Mouse (Mus musculus) stomach, postnatal 0 days (tissue): ENCODE data around the gene Armh4.

Source experiments
- CTCF ChIP-seq: IDR thresholded peaks from 2 replicates; pipeline ENCODE4 v1.5.1; 2016; ENCODE audit warnings: antibody characterized with exemption, low read depth, mild to moderate bottlenecking, moderate library complexity
- EP300 ChIP-seq: optimal IDR thresholded peaks from 2 replicates; pipeline ENCODE3; 2016; ENCODE audit warnings: antibody characterized with exemption

GRCm38 (mm10) chr14:49676580-49676979 lies 106.6 kb downstream of the Armh4 start:
- TF ChIP-seq CTCF: no peak
- no peak for TF ChIP-seq EP300
